Mouse (Mus musculus): ENCODE data around the gene Tango6. TPM values are rescaled to one million over a fixed set of nuclear protein-coding genes. Genes with fewer than 3 reads are reported as not detected.

Gene Tango6
- polyA plus RNA-seq, 1 experiment, result 2.9 TPM

- peak; percentile 7 to 53 for DNase-seq (ENCODE audit: extremely low spot score in 1 of 2, low spot score in 1 of 2)
Measured at GRCm38 (mm10) chr8:106810406-106810805, 127.5 kb downstream of the Tango6 start.

DNA sequence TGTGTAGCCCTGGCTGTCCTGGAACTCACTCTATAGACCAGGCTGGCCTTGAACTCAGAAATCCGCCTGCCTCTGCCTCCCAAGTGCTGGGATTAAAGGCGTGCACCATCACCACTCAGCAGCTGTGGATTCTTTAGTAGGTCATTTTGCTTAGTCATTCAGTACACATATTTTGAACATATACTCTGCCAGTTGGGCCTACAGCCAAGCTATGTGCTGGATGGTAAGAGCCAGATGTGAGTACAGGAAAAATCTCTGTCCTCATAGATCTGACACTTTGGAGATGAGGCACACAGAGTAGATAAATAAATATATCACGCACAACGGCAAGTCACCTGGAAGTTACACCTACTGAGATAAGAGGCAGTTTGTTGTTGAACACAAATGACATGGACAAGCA lies 129.7 kb downstream of the Tango6 start:
- DNase-seq (ENCODE audit: extremely low spot score in 1 of 2, low spot score in 1 of 2), result no peak

GRCm38 (mm10) chr8:106816431-106817170 lies 133.7 kb downstream of the Tango6 start:
- no peak for DNase-seq (ENCODE audit: extremely low spot score in 1 of 2, low spot score in 1 of 2)

- no peak for DNase-seq (ENCODE audit: extremely low spot score in 1 of 2, low spot score in 1 of 2)
Measured at GRCm38 (mm10) chr8:106817171-106817545, 134.3 kb downstream of the Tango6 start.

DNA sequence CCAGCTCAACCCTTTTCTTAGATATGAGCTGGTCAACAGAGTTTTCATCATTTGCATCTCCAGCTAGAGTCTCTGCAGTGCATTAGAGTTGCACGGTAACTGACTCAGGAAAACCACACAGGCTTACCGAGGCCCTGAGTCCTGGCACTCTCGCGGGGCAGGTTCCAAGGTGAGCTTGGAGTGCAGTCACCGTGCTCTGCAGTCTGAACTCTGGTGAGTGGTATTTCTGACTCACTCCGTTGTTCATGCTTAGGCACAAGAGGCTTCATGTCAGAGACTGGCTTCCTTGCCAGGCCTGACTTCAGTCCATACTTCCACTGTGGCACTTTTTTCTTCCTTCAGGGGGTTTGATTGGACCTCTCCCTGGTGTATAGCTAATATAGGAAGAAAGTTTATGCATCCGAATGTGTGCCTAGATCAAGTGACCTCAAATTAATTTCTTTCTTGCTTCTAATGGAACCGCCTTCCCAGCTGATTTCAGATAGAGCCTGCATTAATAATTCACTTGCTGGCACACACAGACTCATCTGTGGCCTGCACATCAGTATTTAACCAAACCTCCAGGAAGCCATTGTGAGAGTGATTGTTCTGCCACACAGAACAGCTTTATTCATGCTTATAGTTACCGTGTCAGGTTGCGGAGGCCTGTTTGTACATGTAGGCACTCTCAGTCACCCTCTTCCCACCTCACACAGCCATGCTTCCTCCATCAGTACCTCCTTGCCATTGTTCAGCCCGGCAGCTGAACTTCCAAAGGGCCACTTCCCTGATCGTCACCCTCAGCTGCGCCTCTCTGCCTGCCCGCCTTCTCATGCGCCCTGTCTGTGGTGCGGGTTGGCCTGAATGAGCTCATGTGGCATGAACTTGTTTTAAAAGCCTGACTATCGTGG lies 136.0 kb downstream of the Tango6 start:
- no peak for DNase-seq (ENCODE audit: extremely low spot score in 1 of 2, low spot score in 1 of 2)

- no peak for DNase-seq (ENCODE audit: extremely low spot score in 1 of 2, low spot score in 1 of 2)
Measured at GRCm38 (mm10) chr8:106819581-106819980, 136.7 kb downstream of the Tango6 start.

DNA sequence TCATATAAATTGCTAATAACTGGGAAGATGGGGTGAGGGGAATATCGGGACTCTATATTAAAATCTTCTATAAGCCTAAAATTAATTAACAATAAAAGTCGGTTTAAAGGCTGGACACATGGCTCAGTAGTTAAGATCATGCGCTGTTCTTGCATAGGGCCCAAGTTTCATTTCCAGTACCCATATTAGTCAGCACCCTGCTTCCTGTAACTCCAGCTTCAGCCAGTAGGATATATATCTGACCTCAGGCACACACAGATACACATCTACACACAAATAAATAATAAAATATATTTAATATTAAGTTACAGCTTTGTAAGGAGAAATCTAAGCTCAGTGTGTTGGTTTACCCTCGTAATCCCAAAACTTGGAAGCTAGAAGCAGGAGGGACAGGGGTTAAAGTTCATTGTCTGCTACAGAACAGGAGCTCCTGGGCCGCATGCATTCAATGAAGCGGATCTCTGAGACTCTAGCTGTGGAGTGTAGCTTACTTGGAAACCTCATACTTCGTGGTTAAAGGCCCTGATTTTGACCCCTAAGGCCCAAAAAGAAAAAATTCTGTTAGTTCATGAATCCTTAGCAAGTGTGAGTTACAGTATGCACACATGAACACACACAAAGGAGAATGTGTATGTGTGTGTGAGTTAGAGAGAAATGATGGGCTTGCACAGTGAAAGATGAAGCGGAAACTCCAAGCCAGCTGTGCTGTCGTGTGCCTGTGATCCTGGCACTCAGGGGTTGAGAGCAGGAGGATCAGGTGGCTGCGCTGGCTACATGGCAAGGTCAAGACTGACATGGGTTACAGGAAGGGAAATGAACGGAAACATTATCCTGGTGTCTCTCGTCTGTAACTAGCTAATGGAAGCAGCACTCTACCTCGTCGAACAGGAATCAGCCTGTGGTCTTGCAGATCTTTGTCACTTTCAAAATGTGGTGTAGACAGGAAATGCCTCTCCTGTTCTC lies 138.0 kb downstream of the Tango6 start:
- DNase-seq (ENCODE audit: extremely low spot score in 1 of 2, low spot score in 1 of 2), result no peak

GRCm38 (mm10) chr8:106828921-106829320 lies 146.1 kb downstream of the Tango6 start:
- DNase-seq (ENCODE audit: extremely low spot score in 1 of 2, low spot score in 1 of 2), result no peak

GRCm38 (mm10) chr8:106829526-106830045 lies 146.7 kb downstream of the Tango6 start:
- DNase-seq (ENCODE audit: extremely low spot score in 1 of 2, low spot score in 1 of 2), result no peak

GRCm38 (mm10) chr8:106834899-106835298 lies 152.0 kb downstream of the Tango6 start:
- no peak for DNase-seq (ENCODE audit: extremely low spot score in 1 of 2, low spot score in 1 of 2)

- no peak for DNase-seq (ENCODE audit: extremely low spot score in 1 of 2, low spot score in 1 of 2)
Measured at GRCm38 (mm10) chr8:106836525-106836924, 153.7 kb downstream of the Tango6 start.

GRCm38 (mm10) chr8:106838803-106839202 lies 155.9 kb downstream of the Tango6 start:
- DNase-seq (ENCODE audit: extremely low spot score in 1 of 2, low spot score in 1 of 2), result no peak

GRCm38 (mm10) chr8:106839209-106840001 lies 156.5 kb downstream of the Tango6 start:
- DNase-seq (ENCODE audit: extremely low spot score in 1 of 2, low spot score in 1 of 2), result peak; percentile 42 to 67

DNA sequence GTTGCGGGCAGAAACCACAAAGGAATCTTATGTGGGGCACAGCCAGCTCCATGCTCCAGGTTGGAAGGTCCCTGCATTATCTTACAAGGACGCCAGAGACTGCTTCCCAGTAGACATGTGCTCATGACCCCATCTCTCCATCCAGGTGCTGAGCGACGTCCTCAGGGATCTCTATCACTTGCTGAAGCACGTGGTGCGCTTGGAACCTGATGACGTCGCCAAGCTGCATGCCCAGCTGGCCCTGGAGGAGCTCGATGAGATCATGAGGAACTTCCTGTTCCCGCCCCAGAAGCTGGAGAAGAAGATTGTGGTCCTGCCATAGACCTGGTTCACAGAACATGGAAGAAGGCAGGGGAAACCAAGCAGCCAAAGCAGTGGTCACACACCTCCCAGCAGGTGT lies 167.2 kb downstream of the Tango6 start:
- no peak for DNase-seq (ENCODE audit: extremely low spot score in 1 of 2, low spot score in 1 of 2)

GRCm38 (mm10) chr8:106854534-106855241 lies 171.8 kb downstream of the Tango6 start:
- no peak for DNase-seq (ENCODE audit: extremely low spot score in 1 of 2, low spot score in 1 of 2)

GRCm38 (mm10) chr8:106855242-106855562 lies 172.3 kb downstream of the Tango6 start:
- DNase-seq (ENCODE audit: extremely low spot score in 1 of 2, low spot score in 1 of 2), result no peak

DNA sequence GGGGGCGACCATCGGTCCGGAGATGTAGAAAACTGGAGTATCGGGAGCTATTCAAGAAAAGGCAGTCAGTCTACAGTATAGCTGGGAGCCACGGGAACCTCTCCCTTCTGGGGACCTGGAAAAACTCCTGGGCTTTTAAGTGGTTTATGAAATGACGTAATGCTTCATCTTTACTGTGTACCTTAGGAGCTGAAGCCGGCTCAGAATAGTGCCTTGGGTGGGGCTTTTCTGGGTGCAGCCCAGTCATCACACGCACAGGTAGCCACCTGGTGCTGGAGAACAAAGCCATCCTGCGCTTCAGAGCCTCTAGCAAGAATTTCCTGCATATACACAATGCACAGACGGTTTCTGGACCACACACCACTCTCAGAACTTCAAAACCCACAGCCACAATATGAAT lies 180.0 kb downstream of the Tango6 start:
- DNase-seq (ENCODE audit: extremely low spot score in 1 of 2, low spot score in 1 of 2), result no peak

GRCm38 (mm10) chr8:106865354-106865753 lies 182.5 kb downstream of the Tango6 start:
- no peak for DNase-seq (ENCODE audit: extremely low spot score in 1 of 2, low spot score in 1 of 2)

DNA sequence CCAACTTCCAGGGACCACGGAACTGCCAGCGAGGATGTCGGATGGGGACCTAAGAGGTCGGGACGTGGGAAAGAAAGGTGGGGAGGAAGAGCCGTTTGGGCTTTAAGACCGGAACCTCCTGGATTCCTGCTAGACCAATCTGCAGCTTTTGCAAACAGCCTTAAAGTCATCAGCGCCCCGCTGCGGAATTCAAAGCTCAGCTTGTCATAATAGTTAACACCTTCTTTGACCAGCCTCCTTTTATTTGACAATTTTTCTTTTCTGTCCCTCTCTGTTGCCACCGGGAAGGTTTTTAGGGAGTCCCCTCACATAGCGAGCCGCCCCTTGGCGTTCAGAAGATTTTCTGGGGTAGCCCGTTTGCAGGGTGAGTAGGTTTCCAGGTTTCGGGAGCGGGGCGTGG lies 187.2 kb downstream of the Tango6 start, which contains the start of gene Has3:
TSS of gene Has3 (plus strand) at position 192 of the 400 bp plus-strand sequence.
- DNase-seq (ENCODE audit: extremely low spot score in 1 of 2, low spot score in 1 of 2), result peak in 1 of 2 experiments; percentile 57

All from frontal cortex, adult 2 months (tissue).